ENCODE assay signal across 9 mouse cellular contexts in genomic region chr16:84772496-84773267, GRCm38 (mm10). TPM values are rescaled to one million over a fixed set of nuclear protein-coding genes. Genes with fewer than 3 reads are reported as not detected.
DNase-seq lines count a peak whose midpoint lies in the region; ATAC-seq lines count a peak whose summit lies in the region.
"Had no signal": no experiment of that assay in that cellular context is flagged by ENCODE, and none has a peak within 500 bp of the region (broad histone marks: within the 10 kb centered on the region; RNA-seq: fewer than 3 reads in every experiment).

No protein-coding gene starts in this region.

- ATAC-seq in heart, embryonic 11.5 days (replicated peaks; ENCODE audit: insufficient number of reproducible peaks, low FRiP score, low TSS enrichment): no peak
- peak; percentile 46 for ATAC-seq in forebrain, embryonic 13.5 days

- no peak overlapping the region for H3K4me3 ChIP-seq in heart, embryonic 11.5 days (ENCODE audit: low read depth, low read length)
- peak overlapping the region; percentile 57 for H3K4me3 ChIP-seq in forebrain, embryonic 13.5 days
- peak overlapping the region; percentile 85 for H3K4me3 ChIP-seq in midbrain, embryonic 10.5 days

- peaks cover 6% of the 10 kb centered on the region; the same call in 1 of the 2 replicates for H3K27me3 ChIP-seq in heart, embryonic 11.5 days (ENCODE audit: control insufficient read depth, insufficient read depth, low read length)
- no peaks in the 10 kb centered on the region for H3K27me3 ChIP-seq in forebrain, embryonic 13.5 days
- H3K27me3 ChIP-seq in midbrain, embryonic 10.5 days (ENCODE audit: low read depth, poor library complexity, severe bottlenecking): no peaks in the 10 kb centered on the region

- intact Hi-C loops in heart, postnatal 10 days (cut with DNase I): loop anchor here (1.0 to 10.0 kb wide), 2 partner anchors 37 to 772 kb away; partner anchors contain the start of gene Mrpl39

- DNase-seq in heart, postnatal 10 days: no peak
- DNase-seq in ES-CJ7 (ENCODE audit: low read depth, low spot score): peak; percentile 91
- peak; percentile 82 for DNase-seq in midbrain, embryonic 10.5 days (ENCODE audit: low spot score)
- no peak for DNase-seq in frontal cortex, postnatal 14 days (ENCODE audit: low spot score in 2 of 2)
- no peak for DNase-seq in right cerebral cortex, postnatal 14 days
- DNase-seq in gastrocnemius, postnatal 25 days: no peak

- H3K4me1 ChIP-seq in heart, embryonic 11.5 days (ENCODE audit: control insufficient read depth, insufficient read depth, low read length): peaks cover 2% of the 10 kb centered on the region; the same call in 1 of the 2 replicates
- peaks cover 24% of the 10 kb centered on the region for H3K4me1 ChIP-seq in forebrain, embryonic 13.5 days
- H3K4me1 ChIP-seq in midbrain, embryonic 10.5 days: peaks cover 29% of the 10 kb centered on the region

- peak overlapping the region; percentile 99 for H3K4me2 ChIP-seq in heart, embryonic 11.5 days
- peak overlapping the region; percentile 70 for H3K4me2 ChIP-seq in forebrain, embryonic 13.5 days

- no peaks in the 10 kb centered on the region for H3K9me3 ChIP-seq in heart, embryonic 11.5 days (replicated peaks; ENCODE audit: control insufficient read depth, low read length)
- no peaks in the 10 kb centered on the region for H3K9me3 ChIP-seq in forebrain, embryonic 13.5 days (replicated peaks)
- H3K9me3 ChIP-seq in midbrain, embryonic 10.5 days (replicated peaks): no peaks in the 10 kb centered on the region

- H3K36me3 ChIP-seq in heart, embryonic 11.5 days (ENCODE audit: control insufficient read depth, insufficient read depth, low read length): no peaks in the 10 kb centered on the region
- H3K36me3 ChIP-seq in forebrain, embryonic 13.5 days (ENCODE audit: poor library complexity, severe bottlenecking): no peaks in the 10 kb centered on the region
- peaks cover 9% of the 10 kb centered on the region for H3K36me3 ChIP-seq in midbrain, embryonic 10.5 days

- H3K27ac ChIP-seq in heart, embryonic 11.5 days (ENCODE audit: low read depth, low read length): no peak overlapping the region
- H3K27ac ChIP-seq in forebrain, embryonic 13.5 days: peak overlapping the region; percentile 94
- H3K27ac ChIP-seq in midbrain, embryonic 10.5 days (replicated peaks): peak overlapping the region; percentile 99
- H3K27ac ChIP-seq: macrophage had no signal

- WGBS in heart, embryonic 11.5 days (ENCODE audit: insufficient replicate concordance): 26% methylated on average over 8 of the region's 8 CpGs
- WGBS in forebrain, embryonic 13.5 days: 8% methylated on average over 8 of the region's 8 CpGs
- 7% methylated on average over 8 of the region's 8 CpGs for WGBS in midbrain, embryonic 10.5 days

- no peak overlapping the region for H3K9ac ChIP-seq in heart, embryonic 11.5 days (ENCODE audit: low read depth, low read length)
- H3K9ac ChIP-seq in forebrain, embryonic 13.5 days: no peak overlapping the region; the same call in 1 of the 2 replicates

RNA-seq across cellular contexts. Expression of gene Jam2, which starts 1.2 kb away (rescaled TPM):
- 8.1 and 9.8 TPM in 2 replicates for polyA plus RNA-seq in heart, embryonic 11.5 days (2014; fragmentation: Nextera tagmentation; extraction: Ambion mirVana)
- total RNA-seq in heart, postnatal 10 days (2021): 10 to 100 TPM; 56.7 to 69.4 TPM
- polyA plus RNA-seq in forebrain, embryonic 13.5 days (2015; fragmentation: Nextera tagmentation; extraction: Ambion mirVana): 26.0 and 27.5 TPM in 2 replicates
- 53.0 and 67.8 TPM in 2 replicates for polyA plus RNA-seq in midbrain, embryonic 10.5 days (2016; fragmentation: Nextera tagmentation; extraction: Ambion mirVana)
- 10 to 100 TPM; 13.5 to 18.1 TPM for total RNA-seq in gastrocnemius, postnatal 25 days (2021)
- polyA plus RNA-seq: macrophage had no signal

RNA-seq across cellular contexts. Expression of gene Mrpl39, which starts 37.1 kb away (rescaled TPM):
- polyA plus RNA-seq in heart, embryonic 11.5 days (2014; fragmentation: Nextera tagmentation; extraction: Ambion mirVana): 51.4 and 53.0 TPM in 2 replicates
- 10 to 100 TPM; 35.5 to 37.9 TPM for total RNA-seq in heart, postnatal 10 days (2021)
- 44.9 and 46.4 TPM in 2 replicates for polyA plus RNA-seq in forebrain, embryonic 13.5 days (2015; fragmentation: Nextera tagmentation; extraction: Ambion mirVana)
- 58.6 and 62.4 TPM in 2 replicates for polyA plus RNA-seq in midbrain, embryonic 10.5 days (2016; fragmentation: Nextera tagmentation; extraction: Ambion mirVana)
- total RNA-seq in gastrocnemius, postnatal 25 days (2021): 10 to 100 TPM; 17.3 to 18.7 TPM

Comparison
In these comparisons a context has a peak if more than half of its experiments do, and no peak if none do; other contexts are left out.
1. DNase-seq: peak in ES-CJ7 (single experiment) and midbrain, embryonic 10.5 days (single experiment); none in heart, postnatal 10 days (0 of 2), frontal cortex, postnatal 14 days (0 of 2), right cerebral cortex, postnatal 14 days (single experiment) and gastrocnemius, postnatal 25 days (single experiment).